Comparison of ENCODE assay signal across 8 mouse cellular contexts in the genomic region with DNA sequence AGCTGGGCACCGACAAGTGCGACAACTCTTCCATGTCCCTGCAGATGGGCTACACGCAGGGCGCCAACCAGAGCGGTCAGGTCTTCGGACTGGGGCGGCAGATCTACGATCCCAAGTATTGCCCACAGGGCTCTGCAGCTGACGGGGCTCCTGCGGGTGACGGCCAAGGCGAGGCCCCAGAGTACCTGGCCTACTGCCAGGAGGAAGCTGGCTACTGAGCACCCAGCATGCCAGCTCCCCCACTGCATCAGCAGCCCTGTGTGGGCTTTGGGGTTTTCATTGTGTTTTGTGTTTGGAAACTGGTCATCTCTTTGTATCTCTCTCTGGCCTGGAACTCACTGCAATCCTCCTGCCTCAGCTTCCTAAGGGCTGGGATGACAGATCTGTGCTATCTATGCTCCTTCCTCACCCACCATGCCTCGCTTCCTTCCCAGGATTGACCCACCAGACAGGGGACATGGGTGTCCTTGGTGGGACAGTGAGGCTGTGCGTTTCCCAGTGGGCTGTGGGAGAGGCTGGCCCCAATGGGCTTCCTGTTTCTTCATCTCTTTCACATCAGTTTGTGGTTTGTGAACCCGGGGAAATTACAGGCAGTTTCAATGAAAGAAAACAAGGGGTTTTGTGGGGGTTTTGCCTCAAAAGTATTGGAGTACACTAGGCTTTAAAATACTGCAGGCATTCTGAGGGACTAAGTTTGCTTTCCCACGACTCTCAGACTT. TPM values are rescaled to one million over a fixed set of nuclear protein-coding genes. Genes with fewer than 3 reads are reported as not detected.
DNase-seq lines count a peak whose midpoint lies in the region; ATAC-seq lines count a peak whose summit lies in the region.

No protein-coding gene starts in this region.

- intact Hi-C loops in left cerebral cortex, postnatal 25 days (cut with DNase I): no loop called here

- peak; percentile 40 for DNase-seq in kidney, adult 18-20 months
- no peak for DNase-seq in kidney, adult 8-10 months
- peak; percentile 65 for DNase-seq in MN1 (ENCODE audit: low spot score)
- DNase-seq in left cerebral cortex, postnatal 25 days (ENCODE audit: low spot score in 2 of 2): no peak
- DNase-seq in right cerebral cortex, postnatal 4 days: no peak
- no peak for DNase-seq in ovary, postnatal 36 days (ENCODE audit: low spot score)

- ATAC-seq in hematopoietic stem cell, adult 5-6 weeks (replicated peaks in 1 of 2; ENCODE audit: insufficient read depth in 1 of 2, low FRiP score in 2 of 2, low TSS enrichment in 1 of 2, low read depth in 1 of 2, poor library complexity in 2 of 2, severe bottlenecking in 2 of 2): peak; percentile 42 to 49; a peak in 3 of 4 replicates
- ATAC-seq in monocyte, adult 5-6 weeks (replicated peaks; ENCODE audit: insufficient number of reproducible peaks, low FRiP score, low TSS enrichment, poor library complexity, severe bottlenecking): 0 out of 2 replicates have a peak, but pooled peaks have one; percentile 14

RNA-seq across cellular contexts. Expression of a gene that starts 1.7 kb away (rescaled TPM):
- 11.5 and 15.9 TPM in 2 replicates for total RNA-seq in hematopoietic stem cell, adult 5-6 weeks (2017)
- total RNA-seq in monocyte, adult 5-6 weeks (2017): 33.6 to 53.0 TPM (median 45.9 TPM) in 3 replicates
- total RNA-seq in left cerebral cortex, postnatal 25 days (2021): 10 to 100 TPM; 10.9 to 12.3 TPM

RNA-seq across cellular contexts. Expression of a gene that starts 6.2 kb away (rescaled TPM):
- total RNA-seq in hematopoietic stem cell, adult 5-6 weeks (2017): 62.2 and 103 TPM in 2 replicates
- total RNA-seq in monocyte, adult 5-6 weeks (2017): 210 to 295 TPM (median 228 TPM) in 3 replicates
- total RNA-seq in left cerebral cortex, postnatal 25 days (2021): 1 to 10 TPM; 6.0 to 8.2 TPM

RNA-seq across cellular contexts. Expression of a gene that starts 10.4 kb away (rescaled TPM):
- total RNA-seq in hematopoietic stem cell, adult 5-6 weeks (2017): 47.4 and 59.9 TPM in 2 replicates
- 49.0 to 80.6 TPM (median 59.1 TPM) in 3 replicates for total RNA-seq in monocyte, adult 5-6 weeks (2017)
- 100 to 1,000 TPM; 123 to 124 TPM for total RNA-seq in left cerebral cortex, postnatal 25 days (2021)

RNA-seq across cellular contexts. Expression of a gene that starts 21.9 kb away (rescaled TPM):
- total RNA-seq in hematopoietic stem cell, adult 5-6 weeks (2017): 80.9 and 114 TPM in 2 replicates
- total RNA-seq in monocyte, adult 5-6 weeks (2017): 356 to 478 TPM (median 365 TPM) in 3 replicates
- total RNA-seq in left cerebral cortex, postnatal 25 days (2021): 1 to 10 TPM; 3.6 to 4.0 TPM

RNA-seq across cellular contexts. Expression of a gene that starts 24.0 kb away (rescaled TPM):
- not detected in 2 replicates for total RNA-seq in hematopoietic stem cell, adult 5-6 weeks (2017)
- total RNA-seq in monocyte, adult 5-6 weeks (2017): not detected in 3 replicates
- total RNA-seq in left cerebral cortex, postnatal 25 days (2021): under 1 TPM; 0.14 to 0.23 TPM

Comparison
In these comparisons a context has a peak if more than half of its experiments do, and no peak if none do; other contexts are left out.
1. DNase-seq: peak in kidney, adult 18-20 months (single experiment) and MN1 (single experiment); none in kidney, adult 8-10 months (0 of 2), left cerebral cortex, postnatal 25 days (0 of 2), right cerebral cortex, postnatal 4 days (single experiment) and ovary, postnatal 36 days (single experiment).